Mouse (Mus musculus) gastrocnemius, postnatal 4 days (tissue): ENCODE results near the gene Gse1. TPM values are rescaled to one million over a fixed set of nuclear protein-coding genes. Genes with fewer than 3 reads are reported as not detected.

Experiments used
- DNase-seq, 2 experiments: peaks; one replicate each; pipeline ENCODE4 v3.0.0; 2021 to 2022; ENCODE audit warnings: low spot score in 2 of 2, mixed read lengths in 2 of 2
- total RNA-seq, 2 experiments: library from RNA; stranded (reverse); gene quantifications; 2 replicates each; pipeline ENCODE4 v1.2.3; 2021

The Gse1 gene
- total RNA-seq, 2 experiments from 2014 or later: 45.9 to 48.7 TPM

- DNase-seq: no peak
Measured at GRCm38 (mm10) chr8:120396756-120397155, 168.5 kb downstream of the Gse1 start.

GRCm38 (mm10) chr8:120397444-120398411 is 169.5 kb downstream of the Gse1 start:
- DNase-seq: no peak

- no peak for DNase-seq
Measured at GRCm38 (mm10) chr8:120399212-120399934, 171.1 kb downstream of the Gse1 start.

- DNase-seq: no peak
Measured at GRCm38 (mm10) chr8:120401216-120401615, 173.0 kb downstream of the Gse1 start.

GRCm38 (mm10) chr8:120401712-120402111 is 173.5 kb downstream of the Gse1 start:
- DNase-seq: no peak

GRCm38 (mm10) chr8:120403606-120404269 is 175.5 kb downstream of the Gse1 start:
- DNase-seq: no peak

GRCm38 (mm10) chr8:120404609-120405036 is 176.4 kb downstream of the Gse1 start:
- DNase-seq: peak in 1 of 2 experiments; percentile 52

GRCm38 (mm10) chr8:120406008-120406632 is 177.9 kb downstream of the Gse1 start:
- DNase-seq: no peak

GRCm38 (mm10) chr8:120407701-120408240 is 179.5 kb downstream of the Gse1 start:
- peak in 1 of 2 experiments; percentile 40 for DNase-seq

- DNase-seq: no peak
Measured at GRCm38 (mm10) chr8:120408241-120409215, 180.3 kb downstream of the Gse1 start.

- DNase-seq: no peak
Measured at GRCm38 (mm10) chr8:120409371-120410013, 181.2 kb downstream of the Gse1 start.

- no peak for DNase-seq
Measured at GRCm38 (mm10) chr8:120411059-120411458, 182.8 kb downstream of the Gse1 start.

GRCm38 (mm10) chr8:120411862-120412261 is 183.6 kb downstream of the Gse1 start:
- DNase-seq: no peak

- no peak for DNase-seq
Measured at GRCm38 (mm10) chr8:120412357-120412756, 184.1 kb downstream of the Gse1 start.

- DNase-seq: no peak
Measured at GRCm38 (mm10) chr8:120412911-120413625, 184.8 kb downstream of the Gse1 start.

GRCm38 (mm10) chr8:120413626-120413988 is 185.4 kb downstream of the Gse1 start:
- DNase-seq: no peak

- DNase-seq: no peak
Measured at GRCm38 (mm10) chr8:120414216-120414615, 186.0 kb downstream of the Gse1 start.

GRCm38 (mm10) chr8:120415474-120415873 is 187.2 kb downstream of the Gse1 start:
- DNase-seq: no peak
